Mouse (Mus musculus) midbrain, embryonic 14.5 days (tissue): ENCODE data around the gene Olfr512. TPM values are rescaled to one million over a fixed set of nuclear protein-coding genes. Genes with fewer than 3 reads are reported as not detected.

Source experiments
- ATAC-seq: fragments of 200-750 bp; cut with Nextera tagmentation; 2 replicates; pipeline ENCODE4 v1.8.0; 2017; ENCODE audit warnings: moderate number of reproducible peaks, moderate library complexity; ENCODE audit not compliant: low FRiP score, low TSS enrichment
- DNase-seq: peaks from one replicate; pipeline ENCODE4 v3.0.0-alpha.2; 2015
- H3K27ac ChIP-seq: fragments of 300-500 bp; sonication (generic); replicated peaks from 2 replicates; pipeline ENCODE4 v1.5.1; 2014; ENCODE audit warnings: mild to moderate bottlenecking, low read depth, low read length, moderate library complexity
- H3K27me3 ChIP-seq: fragments of 300-500 bp; sonication (generic); 2 replicates; pipeline ENCODE4 v1.6.1; 2014; ENCODE audit warnings: low read length, control low read depth, mixed read lengths; ENCODE audit not compliant: control insufficient read depth, insufficient read depth
- H3K36me3 ChIP-seq: fragments of 300-500 bp; sonication (generic); 2 replicates; pipeline ENCODE4 v1.6.1; 2014; ENCODE audit warnings: low read length, control low read depth; ENCODE audit not compliant: control insufficient read depth, insufficient read depth
- H3K4me1 ChIP-seq: fragments of 300-500 bp; sonication (generic); 2 replicates; pipeline ENCODE4 v1.6.1; 2014; ENCODE audit warnings: mild to moderate bottlenecking, antibody characterized with exemption, low read length, control low read depth; ENCODE audit not compliant: control insufficient read depth, insufficient read depth
- H3K4me2 ChIP-seq: fragments of 300-500 bp; sonication (generic); 2 replicates; pipeline ENCODE4 v1.6.1; 2014; ENCODE audit warnings: mild to moderate bottlenecking, low read length, moderate library complexity
- H3K4me3 ChIP-seq: fragments of 300-500 bp; sonication (generic); replicated peaks from 2 replicates; pipeline ENCODE4 v1.5.1; 2014; ENCODE audit warnings: low read depth, low read length
- H3K9ac ChIP-seq: fragments of 300-500 bp; sonication (generic); replicated peaks from 2 replicates; pipeline ENCODE4 v1.6.1; 2014; ENCODE audit warnings: mild to moderate bottlenecking, low read length, moderate library complexity
- H3K9me3 ChIP-seq: fragments of 300-500 bp; sonication (generic); 2 replicates; pipeline ENCODE4 v1.6.1; 2016; ENCODE audit warnings: low read length, control low read depth, mixed read lengths; ENCODE audit not compliant: control insufficient read depth
- WGBS: fragments of 180-500 bp; shearing (Covaris S2); extraction: QIAGEN DNeasy Blood & Tissue Kit; methylation state at CpG from one replicate; pipeline ENCODE4 v1.1.7; 2014; 5-methylcytosine and 5-hydroxymethylcytosine counted together
- polyA plus RNA-seq: library from polyadenylated mRNA; unstranded; fragments of >200 nt; fragmentation: Nextera tagmentation; extraction: Ambion mirVana; gene quantifications from 2 replicates; pipeline ENCODE4 v1.2.1, GENCODE M21; 2014

Gene Olfr512
- not detected in 2 replicates for polyA plus RNA-seq

- no peak within 1 kb of the TSS for H3K4me2 ChIP-seq
- H3K36me3 ChIP-seq, result no peaks in the 10 kb centered on the region
- no peak within 1 kb of the TSS for H3K27ac ChIP-seq
- no peak within 1 kb of the TSS for H3K9ac ChIP-seq
- no peaks in the 10 kb centered on the region for H3K9me3 ChIP-seq
- no peak within 1 kb of the TSS for H3K4me3 ChIP-seq
- no peaks in the 10 kb centered on the region for H3K4me1 ChIP-seq
- DNase-seq (no peak), ATAC-seq (no peak)
- no peaks in the 10 kb centered on the region for H3K27me3 ChIP-seq
Observed at GRCm38 (mm10) chr7:108713020-108713419, at the start of gene Olfr512. TSS of gene Olfr512 (plus strand) at chr7:108713320.

- no peak within 1 kb of the TSS for H3K27ac ChIP-seq
- H3K36me3 ChIP-seq, result no peaks in the 10 kb centered on the region
- no peaks in the 10 kb centered on the region for H3K9me3 ChIP-seq
- H3K9ac ChIP-seq, result no peak within 1 kb of the TSS
- H3K4me3 ChIP-seq, result no peak within 1 kb of the TSS
- H3K27me3 ChIP-seq, result no peaks in the 10 kb centered on the region
- 96% methylated on average over 1 of the region's 1 CpGs for WGBS
- H3K4me2 ChIP-seq, result no peak within 1 kb of the TSS
- DNase-seq (no peak), ATAC-seq (no peak)
- H3K4me1 ChIP-seq, result no peaks in the 10 kb centered on the region
Observed at GRCm38 (mm10) chr7:108666118-108666517, 47.0 kb upstream of the Olfr512 start, which contains the start of gene Olfr510. TSS of gene Olfr510 (plus strand) at chr7:108666418.

- no peaks in the 10 kb centered on the region for H3K9me3 ChIP-seq
- WGBS, result 80% methylated on average over 1 of the region's 1 CpGs
- H3K4me3 ChIP-seq, result no peak overlapping the region
- ATAC-seq (no peak), DNase-seq (no peak)
- no peaks in the 10 kb centered on the region for H3K27me3 ChIP-seq
- no peaks in the 10 kb centered on the region for H3K4me1 ChIP-seq
- no peak overlapping the region for H3K27ac ChIP-seq
- H3K4me2 ChIP-seq, result no peak overlapping the region
- H3K36me3 ChIP-seq, result no peaks in the 10 kb centered on the region
- no peak overlapping the region for H3K9ac ChIP-seq
Observed at GRCm38 (mm10) chr7:108671058-108671457, 42.1 kb upstream of the Olfr512 start.

GRCm38 (mm10) chr7:108678886-108679285, 34.2 kb upstream of the Olfr512 start:
- WGBS, result 85% methylated on average over 4 of the region's 4 CpGs
- Histone ChIP-seq H3K27ac (no peak overlapping the region), H3K4me3 (no peak overlapping the region), H3K36me3 (no peaks in the 10 kb centered on the region), H3K9me3 (no peaks in the 10 kb centered on the region), H3K9ac (no peak overlapping the region), H3K4me1 (no peaks in the 10 kb centered on the region), H3K4me2 (no peak overlapping the region), H3K27me3 (no peaks in the 10 kb centered on the region)
- ATAC-seq (no peak), DNase-seq (no peak)

- 82% methylated on average over 1 of the region's 1 CpGs for WGBS
- Histone ChIP-seq H3K4me2 (no peak within 1 kb of the TSS), H3K27ac (no peak within 1 kb of the TSS), H3K4me1 (no peaks in the 10 kb centered on the region), H3K4me3 (no peak within 1 kb of the TSS), H3K36me3 (no peaks in the 10 kb centered on the region), H3K9me3 (no peaks in the 10 kb centered on the region), H3K9ac (no peak within 1 kb of the TSS), H3K27me3 (no peaks in the 10 kb centered on the region)
- DNase-seq (no peak), ATAC-seq (no peak)
Observed at GRCm38 (mm10) chr7:108750673-108751072, 37.6 kb downstream of the Olfr512 start, which contains the start of gene Olfr513. TSS of gene Olfr513 (plus strand) at chr7:108750973.

- Histone ChIP-seq H3K9me3 (no peaks in the 10 kb centered on the region), H3K4me2 (no peak overlapping the region), H3K4me3 (no peak overlapping the region), H3K36me3 (no peaks in the 10 kb centered on the region), H3K4me1 (no peaks in the 10 kb centered on the region), H3K27ac (no peak overlapping the region), H3K9ac (no peak overlapping the region), H3K27me3 (no peaks in the 10 kb centered on the region)
- DNase-seq (no peak), ATAC-seq (no peak)
- WGBS, result 26% methylated on average over 3 of the region's 3 CpGs
Observed at GRCm38 (mm10) chr7:108760411-108760810, 47.3 kb downstream of the Olfr512 start.

Other genes with a start within 250 kb of the Olfr512 start
- not detected in 2 replicates for gene Olfr498, start 248.0 kb upstream of the Olfr512 start, polyA plus RNA-seq
- not detected in 2 replicates for gene Olfr502, start 188.3 kb upstream of the Olfr512 start, polyA plus RNA-seq
- gene Olfr503, start 168.8 kb upstream of the Olfr512 start, polyA plus RNA-seq, result not detected in 2 replicates
- gene Olfr504, start 147.5 kb upstream of the Olfr512 start, polyA plus RNA-seq, result not detected in 2 replicates
- gene Olfr506, start 102.5 kb upstream of the Olfr512 start, polyA plus RNA-seq, result not detected in 2 replicates
- not detected in 2 replicates for gene Olfr507, start 91.5 kb upstream of the Olfr512 start, polyA plus RNA-seq
- gene Olfr508, start 83.3 kb upstream of the Olfr512 start, polyA plus RNA-seq, result not detected in 2 replicates
- gene Olfr509, start 61.4 kb upstream of the Olfr512 start, polyA plus RNA-seq, result 0.05 TPM in 1 of 2 replicates, not detected in the other
- gene Olfr510, start 46.9 kb upstream of the Olfr512 start, polyA plus RNA-seq, result not detected in 2 replicates
- not detected in 2 replicates for gene Olfr513, start 37.7 kb downstream of the Olfr512 start, polyA plus RNA-seq
- gene Olfr514, start 112.7 kb downstream of the Olfr512 start, polyA plus RNA-seq, result not detected in 2 replicates
- gene Olfr516, start 137.2 kb downstream of the Olfr512 start, polyA plus RNA-seq, result not detected in 2 replicates
- not detected in 2 replicates for gene Olfr517, start 159.1 kb downstream of the Olfr512 start, polyA plus RNA-seq
- gene Olfr518, start 171.7 kb downstream of the Olfr512 start, polyA plus RNA-seq, result not detected in 2 replicates
- gene Olfr519, start 181.1 kb downstream of the Olfr512 start, polyA plus RNA-seq, result not detected in 2 replicates
- 0.04 TPM in 1 of 2 replicates, not detected in the other for gene Nlrp10, start 216.9 kb downstream of the Olfr512 start, polyA plus RNA-seq
- gene Eif3f, start 221.1 kb downstream of the Olfr512 start, polyA plus RNA-seq, result 81.3 and 94.1 TPM in 2 replicates
- gene Tub, start 237.0 kb downstream of the Olfr512 start, polyA plus RNA-seq, result 39.3 and 47.4 TPM in 2 replicates